Mouse (Mus musculus): ENCODE measurements around the gene Krtap7-1.

Krtap7-1 gene
- long read RNA-seq, experiment 1: 0 reads
- long read RNA-seq, experiment 2: 0 reads

- intact Hi-C loops (cut with DNase I): no loop called here
Measured at GRCm38 (mm10) chr16:89508223-89508622, at the start of gene Krtap7-1. Gene Krtap7-1 (minus strand): TSS chr16:89508323.

- intact Hi-C loops (cut with DNase I): no loop called here
Measured at GRCm38 (mm10) chr16:89550298-89550697, 42.2 kb upstream of the Krtap7-1 start.

GRCm38 (mm10) chr16:89538031-89538484 lies 29.9 kb upstream of the Krtap7-1 start:
- intact Hi-C loops (cut with DNase I): no loop called here

- intact Hi-C loops (cut with DNase I): no loop called here
Measured at GRCm38 (mm10) chr16:89537349-89537748, 29.2 kb upstream of the Krtap7-1 start.

- intact Hi-C loops (cut with DNase I): no loop called here
Measured at GRCm38 (mm10) chr16:89530547-89530946, 22.4 kb upstream of the Krtap7-1 start.

- intact Hi-C loops (cut with DNase I): no loop called here
Measured at GRCm38 (mm10) chr16:89529846-89530245, 21.7 kb upstream of the Krtap7-1 start.

GRCm38 (mm10) chr16:89528380-89528779 lies 20.3 kb upstream of the Krtap7-1 start:
- intact Hi-C loops (cut with DNase I): no loop called here

- intact Hi-C loops (cut with DNase I): no loop called here
Measured at GRCm38 (mm10) chr16:89520996-89521395, 12.9 kb upstream of the Krtap7-1 start.

- intact Hi-C loops (cut with DNase I): no loop called here
Measured at GRCm38 (mm10) chr16:89520555-89520954, 12.4 kb upstream of the Krtap7-1 start.

GRCm38 (mm10) chr16:89520091-89520490 lies 12.0 kb upstream of the Krtap7-1 start:
- intact Hi-C loops (cut with DNase I): no loop called here

GRCm38 (mm10) chr16:89517635-89518034 lies 9.5 kb upstream of the Krtap7-1 start:
- intact Hi-C loops (cut with DNase I): loop anchor here (1.0 to 5.0 kb wide), 2 partner anchors 147 to 245 kb away; no protein-coding TSS in a partner anchor

GRCm38 (mm10) chr16:89513431-89513830 lies 5.3 kb upstream of the Krtap7-1 start:
- intact Hi-C loops (cut with DNase I): no loop called here

GRCm38 (mm10) chr16:89503571-89503970 lies 4.6 kb downstream of the Krtap7-1 start:
- intact Hi-C loops (cut with DNase I): no loop called here

GRCm38 (mm10) chr16:89501870-89502269 lies 6.3 kb downstream of the Krtap7-1 start:
- intact Hi-C loops (cut with DNase I): no loop called here

GRCm38 (mm10) chr16:89497002-89497401 lies 11.1 kb downstream of the Krtap7-1 start:
- intact Hi-C loops (cut with DNase I): no loop called here

- intact Hi-C loops (cut with DNase I): no loop called here
Measured at GRCm38 (mm10) chr16:89495394-89496153, 12.5 kb downstream of the Krtap7-1 start.

- intact Hi-C loops (cut with DNase I): no loop called here
Measured at GRCm38 (mm10) chr16:89487852-89488251, 20.3 kb downstream of the Krtap7-1 start, which contains the start of gene Krtap8-1. Gene Krtap8-1 (minus strand): TSS chr16:89487952.

- intact Hi-C loops (cut with DNase I): no loop called here
Measured at GRCm38 (mm10) chr16:89477679-89478314, 30.3 kb downstream of the Krtap7-1 start.

GRCm38 (mm10) chr16:89461189-89461588 lies 46.9 kb downstream of the Krtap7-1 start:
- intact Hi-C loops (cut with DNase I): no loop called here

Measured in adrenal gland (tissue).